Mouse (Mus musculus) left cerebral cortex, adult 11 months (tissue): Measurements from ENCODE around the gene A630095N17Rik.

Experiments used
- DNase-seq: peaks from one replicate; pipeline ENCODE4 v3.0.0; 2022; ENCODE audit warnings: low spot score

Gene A630095N17Rik

GRCm38 (mm10) chr1:75231664-75232152 is at the start of gene A630095N17Rik:
TSS of gene A630095N17Rik (minus strand) at chr1:75232102.
- no peak for DNase-seq

- DNase-seq = no peak
These were observed 46.3 kb upstream of the A630095N17Rik start, which contains the start of gene Resp18 for GRCm38 (mm10) chr1:75278228-75278627. TSS of gene Resp18 (minus strand) at chr1:75278415.

- DNase-seq = no peak
These were observed 45.6 kb upstream of the A630095N17Rik start for GRCm38 (mm10) chr1:75277195-75278188.

- DNase-seq = peak; percentile 68
These were observed 32.4 kb upstream of the A630095N17Rik start, which contains the start of gene Ptprn for GRCm38 (mm10) chr1:75264091-75264880. TSS of gene Ptprn (minus strand) at chr1:75264502.

- no peak for DNase-seq
These were observed 31.4 kb upstream of the A630095N17Rik start for GRCm38 (mm10) chr1:75262969-75263951.

- no peak for DNase-seq
These were observed 29.4 kb upstream of the A630095N17Rik start for GRCm38 (mm10) chr1:75261278-75261677.

GRCm38 (mm10) chr1:75255516-75256046 is 23.7 kb upstream of the A630095N17Rik start:
- no peak for DNase-seq

- no peak for DNase-seq
These were observed 22.7 kb upstream of the A630095N17Rik start for GRCm38 (mm10) chr1:75254625-75255013.

- DNase-seq = peak; percentile 76
These were observed 22.1 kb upstream of the A630095N17Rik start for GRCm38 (mm10) chr1:75253849-75254624.

- no peak for DNase-seq
These were observed 21.1 kb upstream of the A630095N17Rik start for GRCm38 (mm10) chr1:75253029-75253428.

GRCm38 (mm10) chr1:75252308-75252707 is 20.4 kb upstream of the A630095N17Rik start:
- DNase-seq = no peak

GRCm38 (mm10) chr1:75251112-75251970 is 19.4 kb upstream of the A630095N17Rik start:
- no peak for DNase-seq

- DNase-seq = no peak
These were observed 18.6 kb upstream of the A630095N17Rik start for GRCm38 (mm10) chr1:75250498-75250897.

- DNase-seq = no peak
These were observed 16.3 kb upstream of the A630095N17Rik start for GRCm38 (mm10) chr1:75248041-75248772.

- no peak for DNase-seq
These were observed 15.4 kb upstream of the A630095N17Rik start for GRCm38 (mm10) chr1:75247071-75247930.

- DNase-seq = peak; percentile 70
These were observed 12.9 kb upstream of the A630095N17Rik start for GRCm38 (mm10) chr1:75244836-75245235.

GRCm38 (mm10) chr1:75244175-75244826 is 12.4 kb upstream of the A630095N17Rik start:
- DNase-seq = no peak
